Mouse (Mus musculus) lung, embryonic 16.5 days (tissue): ENCODE data around the gene Eloa. TPM values are rescaled to one million over a fixed set of nuclear protein-coding genes. Genes with fewer than 3 reads are reported as not detected.
"Not testable (repeated sequence)": the region's sequence is repeated elsewhere in the genome, so short reads cannot be mapped to it uniquely, and the experiment has no call there.

ENCODE experiments used
- ATAC-seq: fragments of 200-750 bp; cut with Nextera tagmentation; 2 replicates; pipeline ENCODE4 v1.8.0; 2017; ENCODE audit warnings: low read depth, mild to moderate bottlenecking, moderate library complexity
- H3K27ac ChIP-seq: fragments of 300-500 bp; sonication (generic); 2 replicates; pipeline ENCODE4 v1.5.1; 2014; ENCODE audit warnings: mild to moderate bottlenecking, control low read depth, low read length
- H3K27me3 ChIP-seq: fragments of 300-500 bp; sonication (generic); 2 replicates; pipeline ENCODE4 v1.6.1; 2014; ENCODE audit warnings: low read depth, low read length, mixed read lengths; ENCODE audit not compliant: control insufficient read depth, insufficient read depth
- H3K36me3 ChIP-seq: fragments of 300-500 bp; sonication (generic); 2 replicates; pipeline ENCODE4 v1.6.1; 2014; ENCODE audit warnings: low read length; ENCODE audit not compliant: control insufficient read depth, insufficient read depth
- H3K4me1 ChIP-seq: fragments of 300-500 bp; sonication (generic); replicated peaks from 2 replicates; pipeline ENCODE4 v1.6.1; 2014; ENCODE audit warnings: low read length, mixed read lengths; ENCODE audit not compliant: control insufficient read depth, insufficient read depth
- H3K4me2 ChIP-seq: fragments of 300-500 bp; sonication (generic); 2 replicates; pipeline ENCODE4 v1.6.1; 2014; ENCODE audit warnings: low read depth, low read length, control low read depth
- H3K4me3 ChIP-seq: fragments of 300-500 bp; sonication (generic); 2 replicates; pipeline ENCODE4 v1.5.1; 2014; ENCODE audit warnings: mild to moderate bottlenecking, low read length, control low read depth
- H3K9ac ChIP-seq: fragments of 300-500 bp; sonication (generic); 2 replicates; pipeline ENCODE4 v1.6.1; 2014; ENCODE audit warnings: low read length, control low read depth
- H3K9me3 ChIP-seq: fragments of 300-500 bp; sonication (generic); 2 replicates; pipeline ENCODE4 v1.6.1; 2016; ENCODE audit warnings: low read length; ENCODE audit not compliant: control insufficient read depth
- WGBS: fragments of 180-500 bp; shearing (Covaris S2); extraction: QIAGEN DNeasy Blood & Tissue Kit; methylation state at CpG from one replicate; pipeline ENCODE4 v1.1.7; 2014; 5-methylcytosine and 5-hydroxymethylcytosine counted together
- polyA plus RNA-seq: library from polyadenylated mRNA; unstranded; fragments of >200 nt; fragmentation: Nextera tagmentation; extraction: Ambion mirVana; gene quantifications from 2 replicates; pipeline ENCODE4 v1.2.1, GENCODE M21; 2015

Gene Eloa
- 40.8 and 41.0 TPM in 2 replicates for polyA plus RNA-seq

DNA sequence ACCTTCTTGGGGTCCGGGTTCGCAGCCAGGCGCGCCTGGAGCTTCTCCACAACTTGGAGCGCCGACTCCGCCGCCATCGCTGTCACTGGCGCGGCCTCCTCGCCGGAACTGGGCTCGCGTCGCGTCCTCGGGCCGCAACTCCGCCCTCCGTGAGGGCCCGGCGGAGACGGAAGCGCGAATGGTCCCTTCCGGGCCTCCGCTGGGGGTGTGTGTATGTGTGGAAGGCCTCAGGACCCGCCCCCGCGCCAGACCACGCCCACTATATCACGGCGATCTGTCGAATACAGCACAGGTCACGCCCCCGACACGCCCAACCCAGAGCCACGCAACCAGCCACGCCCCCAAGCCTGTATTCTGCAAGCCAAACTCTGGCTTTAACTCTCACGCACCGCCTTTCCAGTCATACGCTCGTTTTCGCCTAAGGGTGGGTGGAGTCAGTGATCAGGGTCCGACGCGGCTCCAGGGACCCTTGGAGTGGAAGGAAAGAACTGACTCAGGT lies at the start of gene Eloa:
Gene Eloa (minus strand): TSS at position 215 of the 499 bp plus-strand sequence.
- peak within 1 kb of the TSS; percentile 65 for H3K27ac ChIP-seq
- ATAC-seq, result peak; percentile 100
- H3K9ac ChIP-seq, result peak within 1 kb of the TSS; percentile 95
- H3K4me2 ChIP-seq, result peak within 1 kb of the TSS; percentile 97
- H3K36me3 ChIP-seq, result no peaks in the 10 kb centered on the region
- H3K4me3 ChIP-seq, result peak within 1 kb of the TSS; percentile 82
- WGBS, result under 1% methylated on average over 48 of the region's 48 CpGs
- no peaks in the 10 kb centered on the region for H3K27me3 ChIP-seq
- H3K4me1 ChIP-seq, result peaks cover 5% of the 10 kb centered on the region; the same call in 1 of the 2 replicates
- H3K9me3 ChIP-seq, result no peaks in the 10 kb centered on the region

DNA sequence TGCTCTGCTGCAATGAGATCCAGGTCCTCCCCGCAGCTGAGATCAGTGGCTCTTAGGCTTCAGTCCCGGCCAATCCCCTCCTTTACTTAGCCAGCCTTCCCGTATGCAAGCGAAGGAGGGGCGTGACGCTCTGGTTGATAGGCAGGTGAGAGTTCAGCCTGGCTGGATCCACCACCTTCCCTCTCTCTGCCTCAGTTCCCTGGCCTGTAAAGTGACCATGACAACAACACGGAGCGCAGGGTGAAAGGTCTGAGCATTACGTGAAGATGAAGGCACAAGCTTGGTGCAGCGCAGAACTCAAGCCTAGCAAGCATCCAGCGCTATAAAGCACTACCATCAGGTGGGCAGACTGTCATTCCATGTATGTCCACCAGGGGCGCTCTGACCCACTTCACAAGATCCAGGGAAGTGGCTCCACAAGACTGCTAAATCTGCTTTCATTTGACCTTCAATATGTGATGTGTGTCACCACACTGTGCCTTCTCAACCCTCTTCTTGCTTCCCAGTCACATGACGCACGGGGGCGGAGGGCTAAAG lies 49.7 kb upstream of the Eloa start:
- Histone ChIP-seq H3K4me2 (peak overlapping the region; percentile 40), H3K27ac (no peak overlapping the region)
- 4% methylated on average over 15 of the region's 15 CpGs for WGBS

DNA sequence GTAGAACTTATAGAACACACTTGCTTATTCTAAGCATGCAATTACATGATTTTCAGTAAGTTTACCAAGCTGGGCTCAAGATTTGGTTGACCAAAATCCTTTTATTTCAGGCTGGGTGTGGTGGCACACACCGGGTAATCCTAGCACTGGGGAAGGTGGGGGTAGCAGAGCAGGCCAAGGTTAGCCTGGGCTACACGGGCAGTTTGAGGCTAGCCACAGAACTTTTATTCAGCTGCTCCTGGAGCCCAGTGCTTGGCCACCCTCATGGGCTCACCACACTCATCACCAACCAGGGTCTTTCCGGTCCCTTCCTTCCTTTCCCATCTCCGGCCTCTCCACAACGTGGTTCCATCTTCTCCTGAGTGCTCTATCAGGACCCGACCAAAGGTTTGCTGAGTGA lies 49.0 kb upstream of the Eloa start:
- no peaks in the 10 kb centered on the region for H3K36me3 ChIP-seq
- WGBS, result 56% methylated on average over 6 of the region's 6 CpGs
- H3K4me2 ChIP-seq, result no peak overlapping the region; the same call in 1 of the 2 replicates
- no peak overlapping the region for H3K9ac ChIP-seq
- H3K27me3 ChIP-seq, result no peaks in the 10 kb centered on the region
- H3K9me3 ChIP-seq, result no peaks in the 10 kb centered on the region
- H3K4me1 ChIP-seq, result peaks cover 3% of the 10 kb centered on the region
- ATAC-seq, result no peak; the same call in 1 of the 2 replicates
- no peak overlapping the region for H3K27ac ChIP-seq
- H3K4me3 ChIP-seq, result no peak overlapping the region

More for the DNA sequence above, 49.7 kb upstream of the Eloa start:
- Histone ChIP-seq H3K4me1 (peaks cover 3% of the 10 kb centered on the region), H3K4me3 (no peak overlapping the region; the same call in 1 of the 2 replicates), H3K27me3 (no peaks in the 10 kb centered on the region), H3K9ac (no peak overlapping the region), H3K36me3 (no peaks in the 10 kb centered on the region), H3K9me3 (no peaks in the 10 kb centered on the region)
- peak; percentile 81 for ATAC-seq

DNA sequence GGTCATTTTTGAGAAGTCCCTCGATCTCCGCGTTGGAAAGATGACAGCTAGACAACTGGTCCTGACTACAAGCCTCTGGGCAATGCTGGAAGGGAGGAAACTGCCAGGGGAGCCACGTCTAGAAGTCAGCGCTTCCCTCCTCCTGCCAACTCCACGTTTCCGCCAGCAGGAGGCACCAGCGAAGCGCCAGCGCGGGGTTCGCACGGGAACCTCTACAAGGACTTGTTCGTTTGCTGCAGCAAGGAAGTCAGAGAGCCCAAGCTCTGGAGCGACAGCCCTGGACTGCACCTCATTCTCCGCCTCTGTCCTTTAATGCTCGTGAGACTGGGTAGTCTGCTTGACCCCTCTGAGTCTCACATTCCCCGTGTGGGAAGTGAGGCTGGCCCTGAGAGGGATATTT lies 48.4 kb upstream of the Eloa start:
- peaks cover 3% of the 10 kb centered on the region for H3K4me1 ChIP-seq
- no peak overlapping the region for H3K4me3 ChIP-seq
- ATAC-seq, result peak; percentile 78
- no peak overlapping the region for H3K4me2 ChIP-seq
- 2% methylated on average over 18 of the region's 18 CpGs for WGBS
- H3K27me3 ChIP-seq, result no peaks in the 10 kb centered on the region
- H3K27ac ChIP-seq, result peak overlapping the region; percentile 3; the same call in 1 of the 2 replicates
- no peaks in the 10 kb centered on the region for H3K36me3 ChIP-seq
- H3K9ac ChIP-seq, result peak overlapping the region; percentile 21; the same call in 1 of the 2 replicates
- H3K9me3 ChIP-seq, result no peaks in the 10 kb centered on the region

DNA sequence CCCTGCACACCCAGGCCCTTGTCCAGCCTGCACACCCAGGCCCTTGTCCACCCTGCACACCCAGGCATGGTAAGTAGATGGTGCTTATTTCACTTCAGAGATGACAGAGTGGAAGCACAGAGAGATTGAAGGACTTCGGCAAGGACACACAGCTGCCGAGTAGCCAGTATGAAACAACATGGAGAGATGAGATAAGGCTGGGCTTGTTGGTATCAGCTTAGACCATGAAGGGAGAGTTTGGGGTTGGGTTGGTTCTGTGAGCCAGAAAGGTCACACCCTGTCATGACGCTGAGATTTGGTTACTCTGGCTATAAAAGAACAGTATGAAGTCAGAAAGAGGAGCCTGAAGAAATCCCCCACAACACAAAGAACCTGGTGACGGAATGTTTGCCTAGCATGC lies 47.8 kb upstream of the Eloa start:
- Histone ChIP-seq H3K4me3 (no peak overlapping the region), H3K9me3 (no peaks in the 10 kb centered on the region), H3K4me1 (peaks cover 3% of the 10 kb centered on the region), H3K27me3 (no peaks in the 10 kb centered on the region), H3K4me2 (no peak overlapping the region), H3K36me3 (no peaks in the 10 kb centered on the region), H3K9ac (no peak overlapping the region), H3K27ac (no peak overlapping the region)
- WGBS, result 63% methylated on average over 4 of the region's 4 CpGs
- ATAC-seq, result no peak

DNA sequence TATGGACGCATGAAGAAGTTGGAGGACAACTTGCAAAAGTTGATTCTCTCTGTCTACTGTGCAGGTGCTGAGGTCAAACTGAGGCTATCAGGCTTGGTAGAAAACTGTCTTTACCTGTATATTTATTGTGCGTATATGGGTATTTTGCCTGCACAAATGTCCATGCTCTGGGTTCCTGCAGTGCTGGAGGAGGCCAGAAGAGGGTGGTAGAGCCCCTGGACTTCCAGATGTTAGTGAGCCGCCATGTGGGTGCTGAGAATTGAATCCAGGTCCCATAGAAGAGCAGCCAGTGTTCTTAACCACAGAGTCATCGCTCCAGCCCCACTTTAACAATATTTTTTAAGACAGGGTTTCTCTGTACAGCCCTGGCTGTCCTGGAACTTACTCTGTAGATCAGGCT lies 41.6 kb upstream of the Eloa start:
- Histone ChIP-seq H3K9me3 (no peaks in the 10 kb centered on the region), H3K27ac (no peak overlapping the region), H3K9ac (no peak overlapping the region), H3K27me3 (no peaks in the 10 kb centered on the region), H3K4me2 (no peak overlapping the region), H3K36me3 (no peaks in the 10 kb centered on the region), H3K4me3 (no peak overlapping the region), H3K4me1 (no peaks in the 10 kb centered on the region)
- no peak for ATAC-seq
- 91% methylated on average over 4 of the region's 4 CpGs for WGBS

DNA sequence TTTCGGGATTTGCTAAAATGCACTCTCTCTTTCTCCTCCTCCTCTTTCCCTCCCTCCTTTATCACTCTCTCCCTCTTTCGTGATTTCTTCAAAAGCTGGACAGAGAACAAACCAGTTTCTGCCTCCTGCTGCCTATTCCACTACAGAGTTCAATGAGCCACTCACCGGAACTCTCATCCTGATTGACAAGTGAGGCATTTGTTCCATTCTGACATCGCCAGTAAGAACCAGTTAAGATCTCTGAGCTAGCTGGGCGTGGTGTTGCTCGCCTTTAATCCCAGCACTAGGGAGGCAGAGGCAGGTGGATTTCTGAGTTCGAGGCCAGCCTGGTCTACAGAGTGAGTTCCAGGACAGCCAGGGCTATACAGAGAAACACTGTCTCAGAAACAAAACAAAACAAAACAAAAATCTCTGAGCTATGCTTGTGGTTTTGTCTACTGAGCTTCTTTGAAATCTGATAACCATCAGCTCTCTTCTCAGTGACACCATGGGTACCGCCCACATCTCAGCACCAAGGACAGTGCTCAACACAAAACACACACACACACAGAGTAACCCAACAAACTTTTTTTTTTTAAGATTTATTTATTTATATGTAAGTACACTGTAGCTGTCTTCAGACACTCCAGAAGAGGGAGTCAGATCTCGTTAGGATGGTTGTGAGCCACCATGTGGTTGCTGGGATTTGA lies 38.4 kb upstream of the Eloa start:
- not testable (repeated sequence) for H3K9me3 ChIP-seq, ATAC-seq, H3K4me2 ChIP-seq, H3K27ac ChIP-seq, H3K4me3 ChIP-seq, H3K9ac ChIP-seq, H3K4me1 ChIP-seq, H3K27me3 ChIP-seq, H3K36me3 ChIP-seq
- WGBS, result 52% methylated on average over 8 of the region's 9 CpGs

DNA sequence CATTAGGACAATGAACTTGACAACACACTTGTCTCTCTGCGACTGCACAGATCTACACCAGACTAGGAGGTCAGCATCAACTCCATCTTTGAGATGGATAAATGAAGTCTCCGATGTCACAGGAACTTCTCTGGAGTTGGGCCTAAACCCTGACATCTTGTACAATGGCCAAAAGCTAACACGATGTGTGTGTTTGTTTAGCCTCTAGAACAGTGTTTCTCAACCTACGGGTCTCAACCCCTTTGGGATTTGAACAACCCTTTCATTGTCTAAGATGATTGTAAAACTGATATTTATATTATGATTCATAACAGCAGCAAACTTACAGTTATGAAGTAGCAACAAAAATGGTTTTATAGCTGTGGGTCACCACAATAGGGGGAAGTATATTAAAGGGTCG lies 36.4 kb upstream of the Eloa start:
- Histone ChIP-seq H3K4me1 (no peaks in the 10 kb centered on the region), H3K36me3 (no peaks in the 10 kb centered on the region), H3K4me2 (no peak overlapping the region), H3K4me3 (no peak overlapping the region), H3K27ac (no peak overlapping the region), H3K9me3 (no peaks in the 10 kb centered on the region), H3K27me3 (no peaks in the 10 kb centered on the region), H3K9ac (no peak overlapping the region)
- 75% methylated on average over 5 of the region's 5 CpGs for WGBS
- no peak for ATAC-seq

DNA sequence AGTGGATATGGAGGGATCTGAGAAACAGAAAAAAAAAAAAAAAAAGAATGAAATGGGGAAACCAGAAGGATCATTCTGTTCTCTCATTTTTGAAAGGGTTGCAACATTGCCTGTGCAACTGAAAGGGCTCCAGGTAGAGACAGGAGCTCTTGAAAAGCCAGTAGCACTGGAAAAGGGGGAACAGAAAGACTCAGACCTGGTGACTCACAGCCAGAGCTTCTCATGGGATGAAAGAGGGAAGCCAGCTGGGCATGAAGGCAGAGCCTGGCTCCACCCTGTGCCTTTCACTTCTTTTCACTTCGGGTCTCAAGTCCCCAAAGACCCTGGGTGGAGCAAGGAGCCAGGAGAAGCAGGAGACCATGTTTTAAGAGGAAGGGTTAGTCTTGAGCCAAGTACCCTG lies 34.5 kb upstream of the Eloa start:
- peaks cover 11% of the 10 kb centered on the region for H3K4me1 ChIP-seq
- 40% methylated on average over 1 of the region's 1 CpGs for WGBS
- H3K4me3 ChIP-seq, result no peak overlapping the region
- no peak overlapping the region for H3K9ac ChIP-seq
- H3K36me3 ChIP-seq, result peaks cover 7% of the 10 kb centered on the region; the same call in 1 of the 2 replicates
- H3K27ac ChIP-seq, result no peak overlapping the region
- no peaks in the 10 kb centered on the region for H3K27me3 ChIP-seq
- H3K4me2 ChIP-seq, result no peak overlapping the region
- H3K9me3 ChIP-seq, result no peaks in the 10 kb centered on the region
- no peak for ATAC-seq
